Mouse (Mus musculus): ENCODE data around the gene Gm28047.

- no peak for TF ChIP-seq POLR2A (IDR thresholded peaks at IDR 0.05; ENCODE audit: control insufficient read depth, low read depth, low read length)
- TF ChIP-seq CTCF (IDR thresholded peaks at IDR 0.05; ENCODE audit: control insufficient read depth, insufficient read depth, insufficient replicate concordance, low read depth, low read length): no peak
Measured at GRCm38 (mm10) chr15:102501084-102501814, 123.6 kb downstream of the Gm28047 start.

Data from testis, adult 2 months (tissue).